ENCODE assay signal across 15 mouse cellular contexts in the genomic region with DNA sequence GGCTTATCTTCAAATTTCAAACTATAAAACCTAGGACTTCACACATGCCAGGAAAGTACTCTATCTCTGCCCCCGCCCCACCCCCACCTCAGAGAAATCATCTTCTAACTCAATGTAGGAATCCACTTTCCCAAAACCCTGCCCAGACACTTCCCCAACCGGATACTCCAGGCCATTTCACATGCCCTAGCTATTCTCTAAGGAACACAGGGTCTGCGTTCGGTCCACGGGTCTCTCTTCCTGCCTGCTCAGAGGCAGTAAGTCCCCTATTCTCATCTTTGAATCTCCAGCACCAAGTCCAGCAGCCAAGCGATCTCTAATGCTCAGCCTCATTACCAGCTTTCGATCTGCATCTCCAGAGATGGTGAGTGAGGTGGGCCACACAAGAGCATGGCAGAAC. TPM values are rescaled to one million over a fixed set of nuclear protein-coding genes. Genes with fewer than 3 reads are reported as not detected.
DNase-seq lines count a peak whose midpoint lies in the region; ATAC-seq lines count a peak whose summit lies in the region.
"Had no signal": no experiment of that assay in that cellular context is flagged by ENCODE, and none has a peak within 500 bp of the region (broad histone marks: within the 10 kb centered on the region; RNA-seq: fewer than 3 reads in every experiment).

No protein-coding gene starts in this region.

- H3K4me2 ChIP-seq in forebrain, embryonic 15.5 days (replicated peaks) = no peak overlapping the region
- no peak overlapping the region for H3K4me2 ChIP-seq in forebrain, embryonic 12.5 days
- H3K4me2 ChIP-seq in hindbrain, embryonic 15.5 days = no peak overlapping the region
- H3K4me2 ChIP-seq in hindbrain, embryonic 11.5 days (replicated peaks; ENCODE audit: low read depth, low read length) = no peak overlapping the region
- no peak overlapping the region for H3K4me2 ChIP-seq in neural tube, embryonic 13.5 days
- H3K4me2 ChIP-seq: hindbrain, embryonic 13.5 days; kidney, embryonic 15.5 days; limb, embryonic 13.5 days; liver, embryonic 11.5 days had no signal

- no peak overlapping the region for H3K9ac ChIP-seq in forebrain, embryonic 15.5 days (replicated peaks)
- no peak overlapping the region for H3K9ac ChIP-seq in forebrain, embryonic 12.5 days
- H3K9ac ChIP-seq in hindbrain, embryonic 15.5 days = no peak overlapping the region
- H3K9ac ChIP-seq in hindbrain, embryonic 11.5 days (ENCODE audit: low read depth, low read length) = no peak overlapping the region
- H3K9ac ChIP-seq in neural tube, embryonic 13.5 days = no peak overlapping the region
- H3K9ac ChIP-seq: hindbrain, embryonic 13.5 days; kidney, embryonic 15.5 days; limb, embryonic 13.5 days had no signal

- peaks cover 17% of the 10 kb centered on the region for H3K4me1 ChIP-seq in forebrain, embryonic 15.5 days
- H3K4me1 ChIP-seq in forebrain, embryonic 12.5 days = peaks cover 12% of the 10 kb centered on the region; the same call in 1 of the 2 replicates
- peaks cover 43% of the 10 kb centered on the region for H3K4me1 ChIP-seq in heart, embryonic 10.5 days
- peaks cover 13% of the 10 kb centered on the region for H3K4me1 ChIP-seq in hindbrain, embryonic 15.5 days (replicated peaks)
- no peaks in the 10 kb centered on the region for H3K4me1 ChIP-seq in hindbrain, embryonic 11.5 days (replicated peaks; ENCODE audit: control insufficient read depth, insufficient read depth, low read length)
- peaks cover 11% of the 10 kb centered on the region; the same call in 1 of the 2 replicates for H3K4me1 ChIP-seq in neural tube, embryonic 13.5 days (replicated peaks)
- H3K4me1 ChIP-seq: limb, embryonic 13.5 days had no signal

- ATAC-seq in forebrain, embryonic 15.5 days (replicated peaks) = no peak
- ATAC-seq in forebrain, embryonic 12.5 days (ENCODE audit: low FRiP score) = no peak
- ATAC-seq in hindbrain, embryonic 15.5 days (ENCODE audit: low FRiP score, low read depth) = no peak
- no peak for ATAC-seq in hindbrain, embryonic 11.5 days (ENCODE audit: low FRiP score)
- no peak for ATAC-seq in neural tube, embryonic 13.5 days (ENCODE audit: low read depth)

- DNase-seq in heart, embryonic 10.5 days (ENCODE audit: low spot score) = no peak
- DNase-seq in heart, adult 8-10 months (ENCODE audit: low spot score) = no peak
- DNase-seq in hindbrain, embryonic 11.5 days (ENCODE audit: low spot score) = no peak
- no peak for DNase-seq in neural tube, embryonic 10.5 days (ENCODE audit: extremely low spot score, low spot score)
- DNase-seq: thymus, adult 18-20 months had no signal

- no peaks in the 10 kb centered on the region for H3K9me3 ChIP-seq in forebrain, embryonic 15.5 days
- H3K9me3 ChIP-seq in forebrain, embryonic 12.5 days = no peaks in the 10 kb centered on the region
- no peaks in the 10 kb centered on the region for H3K9me3 ChIP-seq in heart, embryonic 10.5 days
- H3K9me3 ChIP-seq in hindbrain, embryonic 15.5 days = no peaks in the 10 kb centered on the region
- no peaks in the 10 kb centered on the region for H3K9me3 ChIP-seq in hindbrain, embryonic 11.5 days (ENCODE audit: control insufficient read depth, low read length)
- H3K9me3 ChIP-seq in neural tube, embryonic 13.5 days = no peaks in the 10 kb centered on the region
- H3K9me3 ChIP-seq: hindbrain, embryonic 13.5 days; kidney, embryonic 15.5 days; limb, embryonic 13.5 days had no signal

- H3K27me3 ChIP-seq in forebrain, embryonic 15.5 days = no peaks in the 10 kb centered on the region
- no peaks in the 10 kb centered on the region for H3K27me3 ChIP-seq in forebrain, embryonic 12.5 days
- no peaks in the 10 kb centered on the region for H3K27me3 ChIP-seq in heart, embryonic 10.5 days (ENCODE audit: insufficient read depth, poor library complexity, severe bottlenecking)
- no peaks in the 10 kb centered on the region for H3K27me3 ChIP-seq in hindbrain, embryonic 15.5 days
- H3K27me3 ChIP-seq in hindbrain, embryonic 11.5 days (ENCODE audit: control insufficient read depth, insufficient read depth, low read length) = no peaks in the 10 kb centered on the region
- no peaks in the 10 kb centered on the region for H3K27me3 ChIP-seq in neural tube, embryonic 13.5 days
- H3K27me3 ChIP-seq: CH12.LX; hindbrain, embryonic 13.5 days; kidney, embryonic 15.5 days; limb, embryonic 13.5 days had no signal

- H3K36me3 ChIP-seq in forebrain, embryonic 15.5 days = peaks cover 26% of the 10 kb centered on the region
- peaks cover 28% of the 10 kb centered on the region for H3K36me3 ChIP-seq in forebrain, embryonic 12.5 days (replicated peaks)
- H3K36me3 ChIP-seq in heart, embryonic 10.5 days = peaks cover 49% of the 10 kb centered on the region
- H3K36me3 ChIP-seq in hindbrain, embryonic 15.5 days = peaks cover 17% of the 10 kb centered on the region
- no peaks in the 10 kb centered on the region for H3K36me3 ChIP-seq in hindbrain, embryonic 11.5 days (ENCODE audit: control insufficient read depth, insufficient read depth, low read length)
- H3K36me3 ChIP-seq in neural tube, embryonic 13.5 days = peaks cover 35% of the 10 kb centered on the region

- WGBS in forebrain, embryonic 15.5 days = 93% methylated on average over 7 of the region's 7 CpGs
- 92% methylated on average over 7 of the region's 7 CpGs for WGBS in forebrain, embryonic 12.5 days
- WGBS in heart, embryonic 10.5 days = 90% methylated on average over 7 of the region's 7 CpGs
- WGBS in hindbrain, embryonic 15.5 days = 89% methylated on average over 7 of the region's 7 CpGs
- 90% methylated on average over 7 of the region's 7 CpGs for WGBS in hindbrain, embryonic 11.5 days
- 94% methylated on average over 7 of the region's 7 CpGs for WGBS in neural tube, embryonic 13.5 days

- no peak overlapping the region for H3K4me3 ChIP-seq in forebrain, embryonic 15.5 days
- H3K4me3 ChIP-seq in forebrain, embryonic 12.5 days (replicated peaks) = no peak overlapping the region
- no peak overlapping the region for H3K4me3 ChIP-seq in heart, embryonic 10.5 days
- no peak overlapping the region for H3K4me3 ChIP-seq in hindbrain, embryonic 15.5 days
- H3K4me3 ChIP-seq in hindbrain, embryonic 11.5 days (ENCODE audit: low read depth, low read length) = no peak overlapping the region
- no peak overlapping the region for H3K4me3 ChIP-seq in neural tube, embryonic 13.5 days
- H3K4me3 ChIP-seq: erythroblast, embryonic 14.5 days; hindbrain, embryonic 13.5 days; kidney, embryonic 15.5 days; limb, embryonic 13.5 days had no signal

- peak overlapping the region; percentile 83; the same call in 1 of the 2 replicates for H3K27ac ChIP-seq in forebrain, embryonic 15.5 days (replicated peaks)
- H3K27ac ChIP-seq in forebrain, embryonic 12.5 days = no peak overlapping the region
- peak overlapping the region; percentile 80; the same call in 1 of the 2 replicates for H3K27ac ChIP-seq in heart, embryonic 10.5 days
- H3K27ac ChIP-seq in hindbrain, embryonic 15.5 days (replicated peaks) = 0 out of 2 replicates have a peak overlapping the region, but pooled peaks have one; percentile 8
- no peak overlapping the region for H3K27ac ChIP-seq in hindbrain, embryonic 11.5 days (ENCODE audit: low read depth, low read length)
- 0 out of 2 replicates have a peak overlapping the region, but pooled peaks have one; percentile 7 for H3K27ac ChIP-seq in neural tube, embryonic 13.5 days (replicated peaks)
- H3K27ac ChIP-seq: hindbrain, embryonic 13.5 days; kidney, embryonic 15.5 days; limb, embryonic 13.5 days had no signal

RNA-seq across cellular contexts. Expression of a gene that starts 23.7 kb away (rescaled TPM):
- polyA plus RNA-seq in forebrain, embryonic 15.5 days (2015; fragmentation: Nextera tagmentation; extraction: Ambion mirVana) = 37.5 and 40.8 TPM in 2 replicates
- 41.3 and 43.6 TPM in 2 replicates for polyA plus RNA-seq in forebrain, embryonic 12.5 days (2016; fragmentation: Nextera tagmentation; extraction: Ambion mirVana)
- polyA plus RNA-seq in heart, embryonic 10.5 days (2016; fragmentation: Nextera tagmentation; extraction: Ambion mirVana) = 67.7 and 76.3 TPM in 2 replicates
- 10 to 100 TPM; 34.6 to 46.1 (median 39.0) TPM for total RNA-seq in heart, adult 8-10 months (2022)
- polyA plus RNA-seq in hindbrain, embryonic 15.5 days (2015; fragmentation: Nextera tagmentation; extraction: Ambion mirVana) = 45.7 and 51.6 TPM in 2 replicates
- polyA plus RNA-seq in hindbrain, embryonic 11.5 days (2014; fragmentation: Nextera tagmentation; extraction: Ambion mirVana) = 32.7 and 33.5 TPM in 2 replicates
- polyA plus RNA-seq in neural tube, embryonic 13.5 days (2015; fragmentation: Nextera tagmentation; extraction: Ambion mirVana) = 42.0 and 45.8 TPM in 2 replicates

RNA-seq across cellular contexts. Expression of a gene that starts 33.2 kb away (rescaled TPM):
- polyA plus RNA-seq in forebrain, embryonic 15.5 days (2015; fragmentation: Nextera tagmentation; extraction: Ambion mirVana) = 0.79 and 0.97 TPM in 2 replicates
- 1.2 and 2.0 TPM in 2 replicates for polyA plus RNA-seq in forebrain, embryonic 12.5 days (2016; fragmentation: Nextera tagmentation; extraction: Ambion mirVana)
- polyA plus RNA-seq in heart, embryonic 10.5 days (2016; fragmentation: Nextera tagmentation; extraction: Ambion mirVana) = 1.6 and 2.0 TPM in 2 replicates
- total RNA-seq in heart, adult 8-10 months (2022) = 10 to 100 TPM in 2 of 4 experiments, 1 to 10 TPM in 2; 5.7 to 11.1 (median 9.9) TPM
- 1.00 and 1.0 TPM in 2 replicates for polyA plus RNA-seq in hindbrain, embryonic 15.5 days (2015; fragmentation: Nextera tagmentation; extraction: Ambion mirVana)
- polyA plus RNA-seq in hindbrain, embryonic 11.5 days (2014; fragmentation: Nextera tagmentation; extraction: Ambion mirVana) = 1.6 and 1.8 TPM in 2 replicates
- polyA plus RNA-seq in neural tube, embryonic 13.5 days (2015; fragmentation: Nextera tagmentation; extraction: Ambion mirVana) = 0.77 and 1.2 TPM in 2 replicates

RNA-seq across cellular contexts. Expression of a gene that starts 51.5 kb away (rescaled TPM):
- polyA plus RNA-seq in forebrain, embryonic 15.5 days (2015; fragmentation: Nextera tagmentation; extraction: Ambion mirVana) = 25.8 and 29.5 TPM in 2 replicates
- polyA plus RNA-seq in forebrain, embryonic 12.5 days (2016; fragmentation: Nextera tagmentation; extraction: Ambion mirVana) = 30.1 and 30.8 TPM in 2 replicates
- 17.2 and 17.3 TPM in 2 replicates for polyA plus RNA-seq in heart, embryonic 10.5 days (2016; fragmentation: Nextera tagmentation; extraction: Ambion mirVana)
- 10 to 100 TPM; 11.6 to 15.6 (median 13.4) TPM for total RNA-seq in heart, adult 8-10 months (2022)
- 27.1 and 32.5 TPM in 2 replicates for polyA plus RNA-seq in hindbrain, embryonic 15.5 days (2015; fragmentation: Nextera tagmentation; extraction: Ambion mirVana)
- polyA plus RNA-seq in hindbrain, embryonic 11.5 days (2014; fragmentation: Nextera tagmentation; extraction: Ambion mirVana) = 18.0 and 20.4 TPM in 2 replicates
- 33.3 and 34.1 TPM in 2 replicates for polyA plus RNA-seq in neural tube, embryonic 13.5 days (2015; fragmentation: Nextera tagmentation; extraction: Ambion mirVana)

Comparison
In these comparisons a context has a peak if more than half of its experiments do, and no peak if none do; other contexts are left out.
1. H3K27ac ChIP-seq: peak in forebrain, embryonic 15.5 days (single experiment), heart, embryonic 10.5 days (single experiment), hindbrain, embryonic 15.5 days (single experiment) and neural tube, embryonic 13.5 days (single experiment); none in forebrain, embryonic 12.5 days (single experiment) and hindbrain, embryonic 11.5 days (single experiment).